Mouse (Mus musculus) hematopoietic stem cell, adult 5-6 weeks (primary cell): ENCODE measurements around the gene Mogs. TPM values are rescaled to one million over a fixed set of nuclear protein-coding genes. Genes with fewer than 3 reads are reported as not detected.

Source experiments
- ATAC-seq, 2 experiments: fragments of 125-278 bp in 1 of 2; replicated peaks in 1 of 2; 2 replicates each; pipeline ENCODE4 v1.8.0; 2016 to 2017; ENCODE audit warnings: inconsistent platforms in 2 of 2, mild to moderate bottlenecking in 2 of 2, moderate number of reproducible peaks in 2 of 2, low read depth in 1 of 2, moderate TSS enrichment in 1 of 2; ENCODE audit not compliant: low FRiP score in 2 of 2, poor library complexity in 2 of 2, severe bottlenecking in 2 of 2, insufficient read depth in 1 of 2, low TSS enrichment in 1 of 2
- total RNA-seq: library from RNA; stranded (forward); fragments of 172-1452, 232-1000 nt; gene quantifications from 2 replicates; pipeline ENCODE4 v1.2.3, GENCODE M21; 2017

Gene Mogs
- 57.8 and 60.4 TPM in 2 replicates for total RNA-seq

DNA sequence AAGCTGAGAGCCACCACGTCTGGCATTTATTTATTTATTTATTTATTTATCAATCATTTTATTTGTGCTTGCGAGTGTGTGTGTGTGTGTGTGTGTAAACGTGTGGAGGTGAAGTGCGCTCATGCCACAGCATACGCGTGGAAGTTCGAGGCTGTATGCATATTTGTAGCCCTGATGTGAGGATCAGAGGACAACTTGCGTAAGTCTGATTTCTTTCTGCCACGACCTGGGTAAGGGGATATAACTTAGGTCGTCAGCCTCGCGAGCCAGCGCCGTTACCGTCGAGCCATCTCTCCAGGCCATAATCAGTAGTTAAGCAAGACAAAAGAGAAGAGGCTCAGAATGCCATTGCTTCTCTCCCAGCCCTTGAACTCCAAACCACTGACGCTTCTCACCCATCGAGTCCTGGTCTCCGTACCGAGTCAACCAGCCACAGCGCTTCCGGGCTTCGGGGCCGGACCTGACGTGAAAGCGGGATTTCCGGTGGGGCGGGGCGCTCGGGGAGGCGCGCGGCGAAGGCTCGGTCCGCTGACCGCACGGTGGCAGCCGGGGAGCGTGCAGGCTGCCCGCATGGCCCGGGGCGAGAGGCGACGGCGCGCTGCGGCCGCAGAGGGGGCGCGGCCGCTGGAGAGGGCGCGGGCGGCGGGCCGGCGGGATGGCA lies at the start of gene Mogs:
Gene Mogs, plus strand, starts transcription at position 486 of the 661 bp plus-strand sequence.
- ATAC-seq, result peak; percentile 64 to 84

- no peak for ATAC-seq
Measured at GRCm38 (mm10) chr6:83065995-83066394, 49.3 kb upstream of the Mogs start.

DNA sequence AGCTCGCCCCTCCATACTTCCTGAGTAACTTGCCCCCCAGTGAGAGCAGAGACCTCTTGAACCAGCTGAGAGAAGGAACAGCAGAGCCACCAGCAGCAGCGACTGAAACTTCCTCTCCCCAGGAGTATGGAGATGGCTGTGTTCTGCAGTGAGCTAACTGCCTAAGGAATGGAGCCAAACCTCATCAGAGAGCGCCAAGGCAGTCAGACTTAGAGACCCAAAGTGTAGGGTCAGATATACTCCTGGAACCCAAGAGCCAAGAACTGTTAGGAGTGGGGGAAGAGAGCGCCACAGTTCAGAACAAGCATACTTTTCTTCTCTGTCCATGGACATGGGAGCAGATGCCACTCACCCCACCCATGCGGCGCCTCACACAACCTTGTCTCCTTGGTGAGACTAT lies 48.9 kb upstream of the Mogs start:
- ATAC-seq, result no peak

GRCm38 (mm10) chr6:83068221-83068620 lies 47.1 kb upstream of the Mogs start:
- no peak for ATAC-seq

DNA sequence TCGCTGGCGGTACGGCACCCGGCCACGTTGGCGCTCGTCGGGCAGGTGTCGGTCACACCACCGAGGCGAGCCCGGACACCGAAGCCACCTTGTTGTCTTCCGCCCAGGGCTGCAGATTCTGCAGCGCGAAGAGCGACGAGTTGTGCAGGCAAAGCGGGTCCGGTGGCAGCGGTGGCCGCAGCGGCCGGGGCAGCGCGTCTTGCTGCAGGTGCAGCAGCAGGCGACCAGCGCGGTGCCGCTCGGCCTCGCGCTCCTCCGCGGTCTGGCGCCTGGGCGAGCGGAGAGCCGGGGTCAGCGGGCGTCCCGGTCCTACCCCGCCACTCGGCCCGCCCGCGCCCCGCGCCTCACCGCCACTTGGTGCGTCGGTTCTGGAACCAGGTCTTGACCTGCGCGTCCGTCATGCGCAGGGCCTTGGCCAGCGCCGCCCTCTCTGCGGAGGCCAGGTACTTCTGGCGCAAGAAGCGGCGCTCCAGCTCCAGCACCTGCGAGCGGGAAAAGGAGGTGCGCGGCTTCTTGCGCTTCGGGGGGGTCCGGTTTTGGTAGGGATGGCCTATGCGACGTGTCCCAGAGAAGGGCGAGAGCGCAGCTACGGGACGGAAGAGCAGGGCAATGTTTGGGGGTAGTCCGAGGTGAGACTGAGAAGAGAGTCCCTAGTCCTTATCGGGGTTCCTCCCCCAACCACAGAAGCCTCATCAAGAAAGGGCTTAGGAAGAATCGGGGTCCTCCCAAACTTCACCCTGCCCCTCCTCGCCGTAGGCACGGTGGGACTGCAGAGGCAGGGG lies 46.4 kb upstream of the Mogs start:
- no peak for ATAC-seq

DNA sequence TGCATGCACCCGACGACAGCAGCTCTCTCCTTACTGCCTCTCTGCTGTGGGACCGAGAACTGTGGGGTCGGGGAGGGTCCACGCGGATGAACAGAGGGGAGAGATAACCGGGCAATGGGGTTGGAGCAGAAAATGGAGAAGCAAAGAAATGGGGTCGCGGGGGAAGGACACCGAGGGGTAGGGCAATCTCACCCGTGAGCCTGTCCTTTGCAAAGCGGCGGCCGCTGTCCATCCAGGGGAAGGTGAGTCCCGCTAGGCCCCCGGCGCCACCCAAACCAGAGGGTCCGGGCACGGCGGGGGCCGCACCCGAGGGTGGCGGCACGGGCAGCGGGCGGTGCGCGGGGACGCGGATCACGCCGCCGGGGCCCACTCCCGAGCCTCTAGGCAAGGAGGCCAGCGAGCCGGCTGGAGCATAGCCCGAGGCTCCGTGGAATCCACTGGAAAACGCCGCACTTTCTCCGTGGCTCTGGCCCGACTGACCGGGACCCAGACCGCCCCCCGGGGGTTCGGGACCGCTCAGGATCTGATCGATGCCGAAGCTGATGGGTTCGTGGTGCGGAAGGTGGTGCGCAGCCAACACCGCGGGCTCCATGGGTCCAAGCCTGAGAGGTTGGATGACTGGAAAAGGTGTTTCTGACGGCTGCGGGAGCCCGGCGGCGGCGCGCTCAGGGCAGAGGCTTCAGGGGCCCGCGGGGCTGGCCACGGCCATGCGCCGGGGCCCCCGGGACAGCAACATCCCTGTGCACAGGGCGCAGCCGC lies 45.6 kb upstream of the Mogs start:
- ATAC-seq, result no peak

- no peak for ATAC-seq
Measured at GRCm38 (mm10) chr6:83070247-83070310, 45.2 kb upstream of the Mogs start, which contains the start of gene Tlx2. Tlx2 (minus strand) TSS chr6:83070293.

DNA sequence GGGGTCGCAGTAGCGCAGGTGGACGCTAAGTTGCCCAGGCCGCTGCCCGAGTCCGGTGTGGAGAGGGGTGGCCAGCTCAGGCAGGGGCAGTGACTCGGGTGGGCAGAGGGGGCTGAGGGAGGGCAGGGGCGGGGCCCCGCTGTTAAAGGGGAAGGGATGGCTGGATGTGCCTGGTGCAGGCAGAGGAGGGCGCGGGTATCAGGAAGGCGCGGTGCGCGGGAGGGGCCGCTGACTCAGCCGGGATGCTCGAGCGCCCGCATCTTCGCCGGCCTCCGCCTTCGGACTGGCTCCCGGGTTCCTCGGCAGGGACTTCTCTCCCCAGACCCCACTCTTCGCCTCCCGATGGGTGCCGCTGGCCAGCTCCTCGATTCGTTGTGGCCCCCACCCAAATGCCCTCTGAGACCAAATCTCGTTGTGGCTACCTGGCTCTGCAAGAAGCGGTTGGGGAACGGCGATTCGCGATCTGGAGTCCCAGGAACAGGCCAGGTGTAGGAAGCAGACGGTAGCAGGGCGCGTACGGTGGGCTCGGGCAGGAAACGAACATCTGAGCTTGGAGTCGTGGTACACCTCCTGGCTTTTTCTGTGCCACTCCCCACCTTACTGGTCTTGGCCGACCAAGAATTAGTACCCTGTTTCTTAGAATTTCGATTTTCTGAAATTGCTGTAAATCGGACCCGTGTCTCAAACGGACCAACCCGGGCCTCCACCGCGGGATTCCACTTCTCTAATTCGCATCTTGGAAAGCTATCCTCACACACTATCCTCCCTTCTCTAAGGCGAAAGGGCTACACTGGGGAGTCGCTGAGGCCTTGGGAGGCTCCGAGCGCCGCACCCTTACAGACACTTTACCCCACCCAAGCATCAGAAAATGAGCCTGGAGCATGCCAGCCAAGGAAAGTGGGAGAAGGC lies 44.7 kb upstream of the Mogs start:
- ATAC-seq, result no peak

DNA sequence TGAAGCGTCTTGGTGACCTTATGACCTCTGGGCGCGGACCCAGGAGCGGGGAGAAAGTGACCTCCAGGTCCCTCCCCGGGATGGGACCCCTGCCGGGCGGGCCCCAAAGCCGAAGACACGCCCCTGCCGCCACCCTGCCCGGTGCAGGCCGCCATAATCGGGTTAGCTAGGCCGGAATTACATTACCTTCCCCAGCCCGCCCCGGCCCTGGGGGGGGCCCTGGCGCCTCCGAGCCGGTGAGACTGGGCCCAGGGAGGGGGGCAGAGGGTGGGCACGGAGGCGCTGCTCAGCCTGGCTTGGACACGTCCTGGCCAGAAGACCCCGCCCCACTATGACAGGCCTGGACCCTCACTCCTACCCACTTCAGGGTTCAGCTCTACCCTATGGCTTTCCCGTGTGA lies 44.1 kb upstream of the Mogs start:
- no peak for ATAC-seq

GRCm38 (mm10) chr6:83074979-83075378 lies 40.3 kb upstream of the Mogs start:
- ATAC-seq, result no peak

- ATAC-seq, result peak; percentile 4 to 30; a peak in 3 of 4 replicates
Measured at GRCm38 (mm10) chr6:83077630-83078323, 37.5 kb upstream of the Mogs start, which contains the start of gene Pcgf1. Pcgf1 (plus strand) TSS chr6:83077869.

DNA sequence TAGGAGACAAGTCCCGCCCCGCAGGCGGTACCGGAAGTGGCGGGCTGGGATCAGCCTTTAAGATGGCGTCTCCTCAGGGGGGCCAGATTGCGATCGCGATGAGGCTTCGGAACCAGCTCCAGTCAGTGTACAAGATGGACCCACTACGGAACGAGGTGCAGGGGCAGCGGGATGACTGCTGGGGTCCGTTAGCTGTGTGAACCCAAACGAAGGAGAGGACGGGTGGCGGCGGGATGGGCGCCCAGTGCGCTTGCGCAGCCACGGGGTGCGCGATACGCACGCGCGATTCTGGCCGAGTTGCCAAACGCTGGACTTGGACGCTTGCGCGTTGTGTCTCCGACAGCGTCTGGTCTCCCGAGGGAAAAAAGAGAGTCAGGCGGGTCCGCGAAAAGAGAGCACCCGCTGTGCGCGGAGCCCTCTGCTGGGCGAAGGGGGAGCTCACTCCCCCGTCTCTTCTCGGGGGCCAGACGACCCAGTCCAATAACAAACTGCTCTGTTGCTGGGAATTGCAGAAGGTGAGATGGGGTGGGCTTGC lies 36.9 kb upstream of the Mogs start:
- peak; percentile 89 to 94 for ATAC-seq

DNA sequence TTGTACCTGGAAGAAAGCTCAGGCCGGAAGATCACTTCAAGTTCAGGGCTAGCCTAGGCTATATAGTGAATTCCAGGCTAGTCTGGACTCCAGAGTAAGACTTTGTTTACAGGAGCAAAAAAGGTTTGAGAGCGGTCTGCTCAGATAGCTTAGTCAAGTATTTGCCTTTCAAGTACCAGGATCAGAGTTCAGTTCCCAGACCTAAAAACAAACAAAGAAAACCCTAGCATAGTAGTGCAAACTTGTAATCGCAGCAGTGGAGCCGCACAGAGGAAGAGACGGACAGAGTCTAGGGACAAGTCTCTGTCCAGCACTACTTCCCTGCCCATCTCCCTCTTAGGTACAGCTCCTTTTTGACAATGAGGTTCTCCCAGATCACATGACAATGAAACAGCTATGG lies 35.1 kb upstream of the Mogs start:
- no peak for ATAC-seq

DNA sequence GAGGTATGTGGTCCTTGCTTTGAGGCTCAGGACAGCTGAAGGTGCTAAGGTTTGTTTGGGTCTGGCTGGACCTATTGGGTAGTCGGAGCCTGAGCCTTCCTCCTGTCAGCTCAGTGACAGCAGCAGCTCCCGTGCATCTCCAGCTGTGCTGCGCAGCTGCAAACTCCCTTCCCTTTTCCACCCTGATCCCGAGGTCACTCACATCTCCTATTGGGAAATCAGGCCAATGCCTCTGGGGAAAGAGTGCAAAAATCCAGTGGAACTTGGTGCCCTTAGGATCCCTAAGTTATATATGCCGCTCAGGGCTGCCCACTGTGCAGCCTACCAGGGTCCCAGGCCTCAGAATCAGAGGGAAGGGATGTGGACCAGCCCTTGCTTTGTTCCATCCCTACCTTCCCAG lies 31.8 kb upstream of the Mogs start:
- no peak for ATAC-seq

- no peak for ATAC-seq
Measured at GRCm38 (mm10) chr6:83084477-83084876, 30.8 kb upstream of the Mogs start.

- ATAC-seq, result peak; percentile 37 to 51; a peak in 3 of 4 replicates
Measured at GRCm38 (mm10) chr6:83086121-83087035, 28.9 kb upstream of the Mogs start, which contains the start of gene Lbx2. Lbx2 (plus strand) TSS chr6:83086367.
